Mouse (Mus musculus): Measurements from ENCODE around the gene Iqcn. TPM values are rescaled to one million over a fixed set of nuclear protein-coding genes. Genes with fewer than 3 reads are reported as not detected.

The Iqcn gene
- total and polyA plus RNA-seq, 2 experiments from 2014 or later: 0.05 TPM

DNA sequence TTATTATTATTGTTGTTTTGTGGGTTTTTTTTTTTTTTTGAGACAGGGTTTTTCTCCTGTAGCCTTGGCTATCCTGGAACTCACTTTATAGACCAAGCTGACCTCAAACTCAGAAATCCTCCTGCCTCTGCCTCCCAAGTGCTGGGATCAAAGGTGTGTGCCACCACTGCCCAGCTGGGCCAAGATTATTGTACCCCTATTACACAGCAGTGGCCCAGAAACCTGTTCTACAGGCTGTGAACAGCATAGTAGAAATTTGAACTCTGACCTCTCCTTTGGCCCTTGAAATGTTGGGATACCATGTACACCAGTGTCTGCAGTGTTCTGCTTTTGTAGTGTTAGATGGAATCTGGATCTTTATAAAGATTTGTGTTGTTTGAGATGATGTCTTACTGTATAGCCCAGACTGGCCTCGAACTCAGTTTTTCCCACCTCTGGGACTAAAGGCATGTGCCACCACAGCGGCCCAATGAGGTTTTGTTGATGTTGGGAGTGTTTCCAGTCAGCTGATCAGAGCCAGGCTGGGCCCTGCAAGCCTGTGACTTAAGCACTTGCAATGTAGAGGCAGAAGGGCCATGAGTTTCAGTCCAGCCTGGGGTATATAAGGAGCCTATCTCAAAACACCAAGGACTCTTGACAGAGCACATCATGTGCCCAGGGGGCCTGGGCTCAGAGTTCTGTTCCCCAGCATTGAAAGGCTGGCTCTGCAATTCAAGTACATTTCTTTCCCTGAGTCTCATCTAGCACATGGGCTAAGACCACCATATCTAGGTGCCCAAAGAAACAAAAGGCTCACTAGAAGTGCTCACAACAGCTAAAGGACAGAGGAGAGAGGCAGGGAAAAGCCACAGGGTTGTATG is 1.0 kb upstream of the Iqcn start:
- Histone ChIP-seq H3K27ac (peak overlapping the region; percentile 26; the same call in 1 of the 2 replicates), H3K9me3 (ENCODE audit: low read length) (no peaks in the 10 kb centered on the region), H3K9ac (replicated peaks; ENCODE audit: low read length) (0 out of 2 replicates have a peak overlapping the region, but pooled peaks have one; percentile 9), H3K4me1 (ENCODE audit: insufficient read depth, low read length) (peaks cover 12% of the 10 kb centered on the region), H3K4me3 (ENCODE audit: low read length) (peak overlapping the region; percentile 90; the same call in 1 of the 2 replicates), H3K4me2 (ENCODE audit: low read depth, low read length) (peak overlapping the region; percentile 61), H3K27me3 (ENCODE audit: insufficient read depth, low read length) (no peaks in the 10 kb centered on the region), H3K36me3 (ENCODE audit: insufficient read depth, low read length) (0 out of 2 replicates have a peak, but pooled peaks cover 5% of the 10 kb centered on the region)
- no peak for TF ChIP-seq CTCF (IDR thresholded peaks at IDR 0.05; ENCODE audit: low read depth)
- DNase-seq (ENCODE audit: low spot score) (no peak), ATAC-seq (no peak)
- WGBS: 72% methylated on average over 2 of the region's 2 CpGs

GRCm38 (mm10) chr8:70702842-70703182 is 445 bp upstream of the Iqcn start:
- peak overlapping the region; percentile 61; the same call in 1 of the 2 replicates for H3K4me2 ChIP-seq (ENCODE audit: low read depth, low read length)
- WGBS: 73% methylated on average over 3 of the region's 3 CpGs
- TF ChIP-seq CTCF (IDR thresholded peaks at IDR 0.05; ENCODE audit: low read depth): no peak
- peaks cover 6% of the 10 kb centered on the region for H3K4me1 ChIP-seq (ENCODE audit: insufficient read depth, low read length)
- no peak overlapping the region for H3K9ac ChIP-seq (replicated peaks; ENCODE audit: low read length)
- H3K36me3 ChIP-seq (ENCODE audit: insufficient read depth, low read length): 0 out of 2 replicates have a peak, but pooled peaks cover 5% of the 10 kb centered on the region
- H3K4me3 ChIP-seq (ENCODE audit: low read length): no peak overlapping the region
- H3K27ac ChIP-seq: peak overlapping the region; percentile 26; the same call in 1 of the 2 replicates
- H3K27me3 ChIP-seq (ENCODE audit: insufficient read depth, low read length): no peaks in the 10 kb centered on the region
- no peak for DNase-seq (ENCODE audit: low spot score)
- ATAC-seq: no peak
- no peaks in the 10 kb centered on the region for H3K9me3 ChIP-seq (ENCODE audit: low read length)

DNA sequence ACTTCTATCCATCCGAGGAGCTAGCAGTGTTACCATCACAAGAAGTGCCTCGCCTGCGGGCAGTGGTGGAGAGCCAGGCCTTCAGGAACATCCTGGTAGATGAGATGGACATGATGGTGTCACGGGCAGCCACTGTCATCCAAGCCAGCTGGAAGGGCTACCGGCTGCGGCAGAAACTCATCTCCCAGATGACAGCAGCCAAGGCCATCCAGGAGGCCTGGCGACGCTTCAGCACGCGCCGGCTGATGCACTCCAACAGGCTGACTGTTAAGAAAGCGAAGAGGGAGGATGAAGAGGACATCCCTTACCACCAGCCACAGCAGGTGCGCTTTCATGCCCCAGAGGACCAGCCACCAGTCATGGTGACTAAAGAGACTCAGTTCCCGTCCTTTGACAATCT is 5.0 kb downstream of the Iqcn start:
- Histone ChIP-seq H3K4me1 (ENCODE audit: insufficient read depth, low read length) (no peaks in the 10 kb centered on the region), H3K4me3 (ENCODE audit: low read length) (no peak overlapping the region), H3K9ac (replicated peaks; ENCODE audit: low read length) (no peak overlapping the region), H3K27me3 (ENCODE audit: insufficient read depth, low read length) (no peaks in the 10 kb centered on the region), H3K4me2 (ENCODE audit: low read depth, low read length) (no peak overlapping the region), H3K9me3 (ENCODE audit: low read length) (no peaks in the 10 kb centered on the region), H3K27ac (no peak overlapping the region), H3K36me3 (ENCODE audit: insufficient read depth, low read length) (no peaks in the 10 kb centered on the region)
- TF ChIP-seq CTCF (IDR thresholded peaks at IDR 0.05; ENCODE audit: low read depth): no peak
- ATAC-seq (no peak), DNase-seq (ENCODE audit: low spot score) (no peak)
- 86% methylated on average over 14 of the region's 14 CpGs for WGBS

GRCm38 (mm10) chr8:70709794-70710193 is 6.5 kb downstream of the Iqcn start:
- H3K4me3 ChIP-seq (ENCODE audit: low read length): no peak overlapping the region
- H3K9me3 ChIP-seq (ENCODE audit: low read length): no peaks in the 10 kb centered on the region
- H3K36me3 ChIP-seq (ENCODE audit: insufficient read depth, low read length): no peaks in the 10 kb centered on the region
- DNase-seq (ENCODE audit: low spot score): no peak
- H3K27ac ChIP-seq: no peak overlapping the region
- no peak for TF ChIP-seq CTCF (IDR thresholded peaks at IDR 0.05; ENCODE audit: low read depth)
- H3K27me3 ChIP-seq (ENCODE audit: insufficient read depth, low read length): no peaks in the 10 kb centered on the region
- H3K9ac ChIP-seq (replicated peaks; ENCODE audit: low read length): no peak overlapping the region
- ATAC-seq: no peak
- no peak overlapping the region for H3K4me2 ChIP-seq (ENCODE audit: low read depth, low read length)
- H3K4me1 ChIP-seq (ENCODE audit: insufficient read depth, low read length): no peaks in the 10 kb centered on the region
- 93% methylated on average over 9 of the region's 9 CpGs for WGBS

GRCm38 (mm10) chr8:70710296-70710695 is 7.0 kb downstream of the Iqcn start:
- H3K4me1 ChIP-seq (ENCODE audit: insufficient read depth, low read length): no peaks in the 10 kb centered on the region
- H3K9me3 ChIP-seq (ENCODE audit: low read length): no peaks in the 10 kb centered on the region
- DNase-seq (ENCODE audit: low spot score) (no peak), ATAC-seq (no peak)
- 62% methylated on average over 1 of the region's 1 CpGs for WGBS
- no peak for TF ChIP-seq CTCF (IDR thresholded peaks at IDR 0.05; ENCODE audit: low read depth)
- H3K27me3 ChIP-seq (ENCODE audit: insufficient read depth, low read length): no peaks in the 10 kb centered on the region
- H3K4me2 ChIP-seq (ENCODE audit: low read depth, low read length): no peak overlapping the region
- no peak overlapping the region for H3K4me3 ChIP-seq (ENCODE audit: low read length)
- H3K9ac ChIP-seq (replicated peaks; ENCODE audit: low read length): no peak overlapping the region
- H3K36me3 ChIP-seq (ENCODE audit: insufficient read depth, low read length): no peaks in the 10 kb centered on the region
- H3K27ac ChIP-seq: no peak overlapping the region

DNA sequence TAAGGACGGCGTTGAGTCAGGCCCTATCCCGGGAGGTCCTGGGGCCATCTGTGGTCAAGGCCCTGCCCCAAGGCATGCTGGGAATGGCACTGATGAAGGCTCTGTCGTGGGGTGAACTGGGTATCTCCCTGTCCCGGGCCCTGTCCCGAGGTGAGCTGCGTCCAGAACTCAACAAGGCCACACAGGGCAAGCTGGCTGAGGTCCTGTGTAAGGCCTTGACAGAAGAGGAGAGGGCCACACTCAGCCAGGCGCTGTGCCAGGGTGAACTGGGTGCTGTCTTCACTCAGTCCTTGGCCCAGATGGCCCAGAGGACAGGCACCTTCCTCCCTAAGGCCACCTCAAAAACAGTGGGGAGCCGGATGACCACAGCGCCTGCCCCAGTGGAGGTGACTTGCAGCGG is 7.8 kb downstream of the Iqcn start:
- 87% methylated on average over 11 of the region's 11 CpGs for WGBS
- no peaks in the 10 kb centered on the region for H3K4me1 ChIP-seq (ENCODE audit: insufficient read depth, low read length)
- ATAC-seq (no peak), DNase-seq (ENCODE audit: low spot score) (no peak)
- no peaks in the 10 kb centered on the region for H3K9me3 ChIP-seq (ENCODE audit: low read length)
- no peaks in the 10 kb centered on the region for H3K27me3 ChIP-seq (ENCODE audit: insufficient read depth, low read length)
- H3K27ac ChIP-seq: no peak overlapping the region
- TF ChIP-seq CTCF (IDR thresholded peaks at IDR 0.05; ENCODE audit: low read depth): no peak
- no peak overlapping the region for H3K4me3 ChIP-seq (ENCODE audit: low read length)
- H3K36me3 ChIP-seq (ENCODE audit: insufficient read depth, low read length): no peaks in the 10 kb centered on the region
- no peak overlapping the region for H3K9ac ChIP-seq (replicated peaks; ENCODE audit: low read length)
- no peak overlapping the region for H3K4me2 ChIP-seq (ENCODE audit: low read depth, low read length)

- WGBS: 78% methylated on average over 7 of the region's 7 CpGs
- H3K9ac ChIP-seq (replicated peaks; ENCODE audit: low read length): no peak overlapping the region
Measured at GRCm38 (mm10) chr8:70713991-70714390, 10.7 kb downstream of the Iqcn start.

More at GRCm38 (mm10) chr8:70713991-70714390, 10.7 kb downstream of the Iqcn start:
- DNase-seq (ENCODE audit: low spot score) (no peak), ATAC-seq (no peak)
- no peak for TF ChIP-seq CTCF (IDR thresholded peaks at IDR 0.05; ENCODE audit: low read depth)
- H3K27me3 ChIP-seq (ENCODE audit: insufficient read depth, low read length): no peaks in the 10 kb centered on the region
- H3K4me1 ChIP-seq (ENCODE audit: insufficient read depth, low read length): no peaks in the 10 kb centered on the region
- no peaks in the 10 kb centered on the region for H3K9me3 ChIP-seq (ENCODE audit: low read length)
- H3K4me2 ChIP-seq (ENCODE audit: low read depth, low read length): no peak overlapping the region
- H3K36me3 ChIP-seq (ENCODE audit: insufficient read depth, low read length): no peaks in the 10 kb centered on the region
- no peak overlapping the region for H3K27ac ChIP-seq
- H3K4me3 ChIP-seq (ENCODE audit: low read length): no peak overlapping the region
